Mouse (Mus musculus): Measurements from ENCODE around the gene Tas2r140. TPM values are rescaled to one million over a fixed set of nuclear protein-coding genes. Genes with fewer than 3 reads are reported as not detected.

Tas2r140 gene
- not detected for total RNA-seq (2021)
- long read RNA-seq, experiment 1, result 0 reads
- long read RNA-seq, experiment 2, result 0 reads

DNA sequence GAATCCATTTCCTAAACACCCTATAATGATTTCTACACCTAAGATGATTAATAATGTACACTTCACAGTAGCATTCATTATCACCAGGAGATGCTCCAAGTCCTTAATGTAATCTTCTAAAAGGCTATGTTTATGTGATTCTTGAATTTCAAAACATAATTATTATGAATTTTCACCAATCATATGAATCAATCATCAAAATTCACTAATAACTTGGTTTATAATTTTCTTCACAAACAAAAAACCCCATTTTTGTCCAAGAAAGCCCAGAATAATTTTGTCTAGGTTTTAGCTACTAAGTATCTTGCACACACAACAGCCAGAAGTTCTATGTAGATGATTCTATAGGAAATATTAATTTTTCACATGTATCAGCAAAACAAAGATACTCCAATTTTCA, at the start of gene Tas2r140:
Tas2r140 (minus strand) TSS at position 101 of the 400 bp plus-strand sequence.
- Histone ChIP-seq H3K27ac (no peak within 1 kb of the TSS), H3K4me3 (no peak within 1 kb of the TSS)
- DNase-seq (ENCODE audit: extremely low spot score in 1 of 2, low spot score in 2 of 2), result no peak
- intact Hi-C loops (cut with DNase I), result no loop called here
- TF ChIP-seq CTCF (IDR thresholded peaks at IDR 0.05), result no peak

DNA sequence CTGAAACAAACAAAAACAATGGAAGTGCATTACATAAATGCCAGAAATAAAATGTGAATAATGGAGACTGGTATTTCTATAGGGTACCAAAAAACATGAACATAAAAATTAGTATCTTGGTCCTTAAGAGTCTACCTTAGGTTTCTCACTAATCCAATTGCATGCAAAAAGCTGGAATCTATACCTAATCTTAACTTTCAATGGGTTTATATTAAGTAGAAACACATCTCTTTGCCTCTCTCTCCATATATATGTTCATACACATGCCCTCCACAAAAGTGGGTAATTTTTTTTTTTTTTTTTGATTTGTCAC, 48.9 kb upstream of the Tas2r140 start, which contains the start of gene Smim10l1:
Smim10l1 (plus strand) TSS at position 301 of the 313 bp plus-strand sequence.
- DNase-seq (ENCODE audit: extremely low spot score in 1 of 2, low spot score in 2 of 2), result no peak
- peak within 1 kb of the TSS; percentile 73 for H3K4me3 ChIP-seq
- peak within 1 kb of the TSS; percentile 99 for H3K27ac ChIP-seq
- intact Hi-C loops (cut with DNase I), result loop anchor here (10.0 kb wide), 2 partner anchors 1720 to 1810 kb away; partner anchors contain the start of genes Magohb and Ybx3
- TF ChIP-seq CTCF (IDR thresholded peaks at IDR 0.05), result no peak

DNA sequence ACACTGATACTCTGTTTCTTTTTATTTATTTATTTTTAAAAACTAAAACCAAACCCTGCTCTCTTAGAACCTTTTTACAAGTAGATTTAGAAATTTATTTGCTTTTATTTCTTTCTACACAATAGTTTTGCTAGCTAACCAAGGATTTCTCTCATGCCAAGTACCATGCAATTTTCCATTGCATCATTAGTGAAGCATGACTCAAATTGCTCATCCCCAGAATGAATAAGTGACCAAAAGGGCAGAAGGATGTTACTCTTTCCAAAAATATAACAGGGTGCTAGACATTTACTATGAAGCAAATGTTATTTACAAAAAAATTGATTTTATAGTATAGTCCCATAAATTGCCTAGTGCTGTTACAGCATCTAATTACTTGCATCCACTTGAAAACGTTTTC, 46.8 kb upstream of the Tas2r140 start:
- Histone ChIP-seq H3K4me3 (no peak overlapping the region), H3K27ac (no peak overlapping the region)
- no peak for TF ChIP-seq CTCF (IDR thresholded peaks at IDR 0.05)
- intact Hi-C loops (cut with DNase I), result loop anchor here (10.0 kb wide), 2 partner anchors 1718 to 1808 kb away; partner anchors contain the start of genes Magohb and Ybx3
- DNase-seq (ENCODE audit: extremely low spot score in 1 of 2, low spot score in 2 of 2), result no peak

DNA sequence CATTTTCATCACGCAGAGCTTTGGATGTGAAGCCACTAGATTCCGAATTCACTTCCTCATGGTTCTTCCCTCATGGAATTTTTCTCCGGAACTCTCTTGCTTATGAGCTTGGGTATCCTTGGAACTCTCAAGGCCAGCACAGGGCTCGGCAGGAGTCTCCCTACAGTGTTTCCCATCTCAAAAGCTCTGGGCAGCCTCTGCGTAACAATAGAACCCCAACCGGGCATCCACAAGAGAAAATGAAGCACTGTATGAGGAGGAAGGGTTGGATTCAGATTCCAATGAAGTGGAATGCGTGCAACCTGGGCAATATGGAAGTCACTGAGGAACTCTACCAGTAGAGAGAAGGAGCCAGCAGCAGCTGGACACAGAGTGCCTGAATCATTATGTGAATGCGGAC, 36.6 kb upstream of the Tas2r140 start:
- TF ChIP-seq CTCF (IDR thresholded peaks at IDR 0.05), result no peak
- DNase-seq (ENCODE audit: extremely low spot score in 1 of 2, low spot score in 2 of 2), result no peak

DNA sequence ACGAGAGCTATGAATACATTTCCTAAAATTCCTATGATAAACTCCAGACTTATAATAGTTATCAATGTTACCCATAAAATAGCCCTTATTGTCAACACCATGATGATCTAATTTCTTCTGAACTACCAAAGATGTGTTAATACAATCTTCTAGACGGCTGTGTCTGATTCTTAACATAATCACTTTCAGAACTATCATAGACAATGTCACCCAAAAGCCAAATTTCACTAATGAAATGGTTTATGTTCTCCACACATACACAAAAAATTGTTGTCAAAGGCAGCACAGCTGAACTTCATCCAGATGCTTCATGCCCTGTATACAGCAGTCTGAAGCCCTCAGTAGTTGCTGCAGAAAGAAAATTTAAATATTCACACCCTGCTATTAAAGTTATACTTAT, 18.6 kb downstream of the Tas2r140 start, which contains the start of gene Tas2r103:
Tas2r103 (minus strand) TSS at position 101 of the 400 bp plus-strand sequence.
- intact Hi-C loops (cut with DNase I), result no loop called here
- no peak for TF ChIP-seq CTCF (IDR thresholded peaks at IDR 0.05)

More for the DNA sequence above, 36.6 kb upstream of the Tas2r140 start:
- H3K4me3 ChIP-seq, result no peak overlapping the region
- no peak overlapping the region for H3K27ac ChIP-seq
- intact Hi-C loops (cut with DNase I), result no loop called here

More for the DNA sequence above, 18.6 kb downstream of the Tas2r140 start, which contains the start of gene Tas2r103:
- Histone ChIP-seq H3K27ac (no peak within 1 kb of the TSS), H3K4me3 (no peak within 1 kb of the TSS)
- DNase-seq (ENCODE audit: extremely low spot score in 1 of 2, low spot score in 2 of 2), result no peak

Other genes starting within 250 kb of the Tas2r140 start
- not detected for gene Tas2r123, start 208.7 kb downstream of the Tas2r140 start, total RNA-seq (2021)
- gene Tas2r116, start 200.4 kb downstream of the Tas2r140 start, total RNA-seq (2021), result not detected
- gene Tas2r110, start 187.8 kb downstream of the Tas2r140 start, total RNA-seq (2021), result not detected
- not detected for gene Tas2r113, start 162.8 kb downstream of the Tas2r140 start, total RNA-seq (2021)
- not detected for gene Tas2r125, start 146.2 kb downstream of the Tas2r140 start, total RNA-seq (2021)
- gene Tas2r129, start 104.7 kb downstream of the Tas2r140 start, total RNA-seq (2021), result not detected
- gene Tas2r131, start 97.9 kb downstream of the Tas2r140 start, total RNA-seq (2021), result not detected
- not detected for gene Tas2r109, start 74.9 kb downstream of the Tas2r140 start, total RNA-seq (2021)
- gene Tas2r103, start 18.7 kb downstream of the Tas2r140 start, total RNA-seq (2021), result not detected
- 100 to 1,000 TPM in 1 of 2 experiments, 10 to 100 TPM in 1; 99.0 to 107 TPM for gene Smim10l1, start 49.1 kb upstream of the Tas2r140 start, total RNA-seq (2021)
- gene 5530400C23Rik, start 236.4 kb upstream of the Tas2r140 start, total RNA-seq (2021), result not detected

Data from left cerebral cortex, adult 2 months (tissue).